Mouse (Mus musculus): ENCODE data around the gene Prdm2.

DNA sequence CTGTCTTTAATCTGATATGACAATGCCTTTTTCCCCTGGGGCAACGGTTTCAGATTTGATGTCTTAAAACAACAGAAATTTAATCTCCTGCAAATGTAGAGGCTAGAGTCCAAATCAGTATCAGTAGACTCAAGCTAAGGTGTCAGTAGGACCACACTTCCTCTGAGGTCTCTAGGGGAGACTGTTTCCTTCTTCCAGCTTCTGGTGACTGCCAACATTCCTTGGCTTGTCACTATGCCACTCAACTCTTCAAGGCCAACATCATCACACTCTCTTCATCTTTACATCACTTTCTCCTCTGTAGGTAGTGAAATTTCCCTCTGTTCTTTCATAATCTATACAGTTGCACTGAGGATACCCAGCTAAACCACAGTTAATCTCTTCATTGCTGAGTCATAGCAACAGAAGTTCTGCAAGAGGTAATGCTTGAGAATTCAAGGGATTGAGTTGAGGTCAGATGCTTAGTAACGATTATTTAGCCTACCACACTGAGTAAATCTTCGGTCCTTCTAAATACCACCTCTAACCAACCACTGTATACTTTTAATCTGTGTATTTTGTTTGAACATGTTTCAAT lies 1.5 kb upstream of the Prdm2 start:
- TF ChIP-seq CTCF (conservative IDR thresholded peaks at IDR 0.05; ENCODE audit: low read length) (no peak), NANOG (IDR thresholded peaks at IDR 0.05; ENCODE audit: borderline replicate concordance, low read length) (no peak)
